Mouse (Mus musculus) cerebellum, adult 8-10 months (tissue): Measurements from ENCODE around the gene Adamts8.
A peak's percentile ranks its signal among the peaks of the same experiment; 100 is the strongest.

ENCODE experiments used
- DNase-seq: peaks from one replicate; pipeline ENCODE4 v3.0.0; 2022

The Adamts8 gene

DNA sequence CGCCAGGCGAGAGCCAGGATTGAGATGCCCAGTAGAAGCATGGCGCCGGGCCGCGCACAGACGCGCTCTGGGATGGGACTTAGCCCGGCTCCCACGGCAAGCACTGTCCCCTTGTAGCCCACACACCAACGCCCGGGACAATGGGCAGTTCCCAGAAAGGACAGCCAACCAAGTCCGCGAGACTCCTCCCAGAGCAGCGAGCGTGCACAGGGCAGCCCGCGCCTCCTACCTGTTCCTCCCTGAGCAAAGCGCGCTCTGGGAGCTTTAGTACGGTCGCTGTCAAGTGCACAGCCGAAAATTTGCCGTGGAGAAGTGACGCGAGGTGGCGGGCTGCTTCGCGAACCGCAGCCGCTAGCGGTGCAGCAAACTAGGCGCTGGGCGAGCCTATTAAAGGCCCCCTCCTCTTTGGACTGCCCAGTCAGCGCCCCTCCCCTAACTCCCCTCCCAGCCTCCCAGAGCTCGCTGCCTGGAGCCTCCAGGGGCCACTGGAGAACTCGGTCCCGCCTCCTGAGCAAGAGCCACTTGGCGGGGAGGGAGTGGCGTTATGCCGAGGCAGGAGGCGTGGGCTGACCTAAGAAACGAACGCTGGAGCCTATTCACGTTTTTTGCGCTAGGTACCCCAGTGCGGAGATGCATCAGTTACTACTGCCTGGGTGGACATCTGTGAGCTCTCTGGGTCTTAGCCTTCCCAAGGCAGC lies 20.0 kb upstream of the Adamts8 start, which contains the start of gene Adamts15:
TSS of gene Adamts15 (minus strand) at position 256 of the 698 bp plus-strand sequence.
- DNase-seq, result no peak

DNA sequence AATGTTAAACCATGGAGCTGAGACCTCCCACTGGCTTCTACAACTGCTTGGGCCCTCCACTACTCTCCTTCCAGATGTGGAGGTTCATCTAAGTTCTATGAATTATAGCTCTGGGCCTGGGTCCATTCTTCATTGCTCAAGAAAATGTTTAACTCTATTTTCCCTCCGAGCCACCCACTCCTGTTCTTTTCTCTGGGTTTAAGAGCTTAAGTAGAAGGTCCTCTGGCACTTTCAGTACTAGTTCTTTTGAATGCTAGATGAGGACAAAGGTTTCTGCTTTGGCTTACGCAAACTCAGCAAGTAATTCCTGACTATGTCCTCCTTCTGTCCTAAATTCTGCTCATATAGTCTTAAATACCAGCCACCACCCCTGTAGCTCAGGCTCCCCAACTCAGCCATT lies 13.6 kb upstream of the Adamts8 start:
- no peak for DNase-seq

DNA sequence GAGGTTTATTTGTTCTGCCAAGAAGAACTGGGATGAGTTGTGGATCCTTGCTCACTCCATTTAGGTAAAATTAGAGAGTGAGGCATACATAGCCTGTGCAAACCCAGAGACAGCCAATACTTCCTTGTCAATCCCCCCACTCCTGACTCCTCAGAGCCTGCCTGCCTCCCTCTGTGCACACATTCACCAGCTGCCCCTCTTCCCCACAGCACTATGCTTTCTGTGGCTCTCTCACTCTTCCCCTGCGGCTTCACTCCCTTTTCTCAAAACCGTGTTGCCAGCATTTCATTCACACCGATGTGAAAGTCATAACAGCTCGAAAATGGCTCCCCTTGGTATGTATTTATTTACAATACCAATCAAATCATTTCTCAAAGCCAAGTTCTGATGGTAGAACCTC lies 10.0 kb upstream of the Adamts8 start:
- DNase-seq, result no peak

DNA sequence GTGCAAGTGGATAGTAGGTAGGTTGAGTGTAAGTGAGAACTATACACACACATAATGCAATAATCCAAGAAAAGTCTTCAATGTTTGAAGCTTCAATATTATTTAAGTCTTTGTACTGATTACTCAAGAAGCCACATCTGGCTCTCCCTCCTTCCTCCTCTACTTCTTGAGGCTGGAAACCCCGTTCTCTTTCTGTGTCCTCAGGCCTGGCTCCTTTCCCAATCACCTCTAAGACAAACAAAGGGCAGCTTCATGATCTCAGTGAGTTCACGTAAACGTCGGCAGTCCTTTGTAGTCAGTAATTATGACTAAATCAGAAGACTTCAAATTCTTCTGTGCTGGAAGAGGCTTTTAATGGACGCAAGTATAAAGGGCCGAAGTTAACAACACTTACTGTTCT lies 7.5 kb upstream of the Adamts8 start:
- no peak for DNase-seq

DNA sequence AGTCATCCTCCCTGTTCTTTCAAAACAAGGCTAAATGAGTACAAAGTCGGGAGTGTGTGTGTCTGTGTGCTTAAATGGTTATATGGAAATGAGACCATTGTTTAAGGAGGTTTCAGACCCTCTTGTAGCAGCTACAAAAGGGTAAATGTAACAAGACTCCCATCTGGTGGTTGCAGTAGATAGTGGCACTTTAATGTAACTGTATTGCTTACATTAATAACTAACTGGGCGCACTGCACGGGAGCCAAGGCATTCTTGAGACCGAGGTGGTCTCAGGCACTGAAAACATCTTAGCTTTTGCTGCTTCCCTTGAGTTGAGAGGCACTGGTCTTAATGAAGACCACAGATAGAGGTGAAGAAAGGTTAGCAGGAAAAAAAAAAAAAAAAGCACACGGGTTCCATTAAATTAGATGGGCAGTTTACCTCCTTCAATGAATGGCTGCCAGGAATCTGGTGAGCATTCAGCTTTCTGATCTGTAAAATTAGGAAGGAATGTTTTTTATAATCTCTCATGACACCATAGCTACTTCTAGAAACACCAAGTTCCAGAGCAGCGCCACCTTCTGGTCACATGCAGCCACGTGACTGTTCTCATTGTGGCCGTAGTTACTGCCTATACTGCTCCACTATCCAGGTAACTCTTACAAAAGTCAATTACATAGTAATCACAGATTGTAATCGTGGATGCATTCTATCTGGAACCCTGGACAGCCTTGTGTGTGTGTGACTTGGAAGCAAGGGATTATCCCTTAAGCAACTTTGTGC lies 5.5 kb upstream of the Adamts8 start:
- no peak for DNase-seq

DNA sequence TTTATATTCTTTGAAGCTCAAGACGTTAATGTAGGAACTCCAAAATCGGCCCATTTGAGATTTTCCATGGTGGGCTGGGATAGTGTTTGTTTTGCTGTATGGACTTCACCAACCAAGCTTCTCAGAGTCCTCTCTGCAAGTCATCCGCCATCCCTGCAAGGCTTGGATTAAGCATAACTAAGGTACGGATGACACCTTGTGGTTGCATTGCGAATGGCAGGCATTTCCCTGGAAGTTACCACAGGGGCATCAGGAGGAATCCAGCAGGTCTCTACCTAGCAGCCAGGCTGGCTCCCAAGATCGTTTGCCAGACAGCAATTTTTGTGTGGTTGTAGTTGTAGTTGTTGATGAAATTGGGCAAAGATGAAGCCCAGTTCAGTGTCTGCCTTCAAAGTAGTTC lies 2.0 kb upstream of the Adamts8 start:
- peak; percentile 82 for DNase-seq

DNA sequence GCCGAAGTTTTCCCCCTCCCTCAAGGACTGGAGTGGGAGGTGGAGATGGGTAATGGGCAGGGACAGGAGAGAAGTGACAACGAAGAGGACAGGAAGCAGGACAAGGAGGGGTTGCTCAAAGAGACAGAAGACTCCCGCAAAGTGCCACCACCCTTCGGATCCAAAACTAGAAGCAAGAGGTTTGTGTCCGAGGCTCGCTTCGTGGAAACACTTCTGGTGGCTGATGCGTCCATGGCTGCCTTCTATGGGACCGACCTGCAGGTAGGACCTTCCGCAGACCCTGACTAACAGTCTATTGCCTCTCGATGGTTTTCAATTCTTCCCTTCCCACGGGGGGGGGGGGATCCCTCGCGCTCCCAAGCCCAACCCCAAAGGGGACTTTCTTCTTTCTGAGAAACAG lies 979 bp downstream of the Adamts8 start:
- DNase-seq, result no peak

DNA sequence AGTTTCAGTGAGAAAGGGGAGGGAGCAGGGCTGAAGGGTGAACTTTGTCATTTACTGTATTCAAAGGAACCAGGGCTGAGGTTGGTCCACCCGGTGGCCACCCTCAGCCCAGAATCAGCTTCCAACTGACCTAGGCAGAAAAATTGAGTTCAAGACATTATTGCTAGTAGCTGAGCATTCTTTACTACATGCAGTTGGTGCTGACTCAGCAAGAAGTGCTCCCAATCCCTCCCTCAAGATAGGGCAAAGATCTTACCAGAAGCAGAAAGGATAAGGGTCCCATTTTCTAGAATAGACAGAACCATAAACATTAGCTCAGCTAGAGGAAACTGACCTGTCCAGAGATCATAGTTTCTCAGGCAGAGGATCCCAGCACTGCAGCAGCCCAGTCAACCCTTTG lies 1.9 kb downstream of the Adamts8 start:
- DNase-seq, result no peak

DNA sequence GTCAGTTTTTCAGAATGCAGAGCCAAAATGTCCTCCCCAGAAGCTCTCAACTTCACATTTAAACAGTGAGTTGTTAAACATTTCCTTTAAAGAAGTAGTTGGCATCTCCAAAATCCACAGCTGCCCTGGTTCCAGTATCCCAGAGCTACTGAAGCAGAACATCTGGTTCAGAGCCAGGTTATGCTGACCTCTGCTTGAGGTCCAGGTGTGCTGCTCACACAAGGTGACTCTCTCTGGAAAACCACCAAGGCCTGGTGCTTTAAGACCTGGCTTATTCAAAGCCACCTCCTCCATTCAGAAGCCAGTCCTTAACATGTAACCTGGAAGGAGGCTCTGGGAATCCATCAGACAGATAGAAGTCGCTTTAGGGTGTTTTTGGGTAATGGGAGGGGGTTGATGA lies 2.9 kb downstream of the Adamts8 start:
- DNase-seq, result no peak

DNA sequence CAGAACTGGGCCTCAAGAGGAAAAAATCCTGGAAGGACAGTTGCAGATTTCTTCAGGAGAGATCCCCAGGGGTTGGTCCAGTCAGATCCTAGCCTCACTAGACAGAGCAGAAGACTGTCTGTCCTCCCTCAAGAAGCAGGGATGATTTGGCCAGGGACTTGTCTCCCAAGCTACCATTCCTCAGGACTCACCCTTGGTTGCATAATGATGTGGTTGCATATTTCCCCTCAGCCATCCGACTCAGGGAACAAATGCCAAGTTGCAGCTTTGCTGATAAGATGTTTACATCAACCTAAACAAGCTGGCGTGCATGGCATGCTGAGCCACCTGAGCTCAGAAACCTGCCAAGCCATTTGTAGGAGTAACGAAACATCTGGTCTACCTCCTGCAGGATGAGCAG lies 7.1 kb downstream of the Adamts8 start:
- no peak for DNase-seq

DNA sequence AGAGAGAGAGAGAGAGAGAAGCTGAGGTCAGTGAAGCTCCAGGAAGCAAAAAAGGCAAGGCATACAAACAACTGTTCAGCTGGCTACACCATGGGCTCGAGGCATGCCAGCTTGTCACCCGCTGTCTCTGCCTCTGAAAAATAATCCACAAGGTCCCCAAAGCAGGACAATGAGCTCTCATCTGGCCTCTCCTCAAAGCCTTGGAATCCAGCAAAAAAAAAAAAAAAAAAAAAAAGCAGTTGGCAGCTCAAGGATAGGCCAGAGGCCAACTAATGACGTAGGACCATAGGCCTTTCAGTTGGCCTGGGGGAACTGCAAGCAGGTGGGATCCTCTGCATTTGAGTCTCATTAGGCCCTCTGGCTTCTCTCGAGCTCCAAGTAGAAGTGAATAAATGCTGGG lies 7.6 kb downstream of the Adamts8 start:
- no peak for DNase-seq

DNA sequence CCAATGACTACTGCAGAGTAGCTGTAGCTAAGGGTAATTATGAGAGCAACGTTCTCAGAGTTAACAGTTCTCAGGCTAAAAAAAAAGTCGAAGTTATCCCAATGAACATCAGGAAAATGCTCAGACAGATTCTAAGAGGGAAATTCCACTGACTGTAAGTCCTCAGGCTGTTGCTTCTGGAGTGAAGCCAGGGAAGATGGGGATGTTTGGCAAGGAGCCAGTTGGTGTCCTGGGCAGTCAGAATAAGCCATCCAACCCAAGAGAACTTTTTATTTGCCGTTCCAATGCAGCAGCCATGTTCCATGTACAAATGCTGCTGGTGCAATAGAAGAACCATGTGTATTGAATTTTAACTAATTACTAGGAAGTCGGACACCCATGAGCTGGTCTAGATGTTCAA lies 8.2 kb downstream of the Adamts8 start:
- DNase-seq, result no peak

DNA sequence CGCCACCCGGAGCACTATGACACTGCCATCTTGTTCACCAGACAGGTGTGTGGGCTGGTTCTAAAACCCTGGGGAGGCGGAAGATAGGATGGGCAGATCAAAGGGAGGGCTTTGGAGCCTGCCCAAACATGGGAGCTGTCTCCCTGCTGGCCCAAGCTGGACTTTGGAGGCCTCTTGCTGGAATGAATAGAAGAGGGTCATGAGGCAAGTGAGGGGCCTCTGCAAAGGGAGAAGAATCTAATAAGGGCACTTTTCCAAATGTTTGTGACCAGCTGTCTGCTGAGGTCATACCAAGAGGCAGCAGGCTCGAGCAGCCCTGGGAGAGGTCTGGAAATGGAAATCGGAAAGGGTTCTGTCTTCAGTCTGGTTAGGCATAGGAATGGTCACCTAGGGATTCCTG lies 9.1 kb downstream of the Adamts8 start:
- no peak for DNase-seq

DNA sequence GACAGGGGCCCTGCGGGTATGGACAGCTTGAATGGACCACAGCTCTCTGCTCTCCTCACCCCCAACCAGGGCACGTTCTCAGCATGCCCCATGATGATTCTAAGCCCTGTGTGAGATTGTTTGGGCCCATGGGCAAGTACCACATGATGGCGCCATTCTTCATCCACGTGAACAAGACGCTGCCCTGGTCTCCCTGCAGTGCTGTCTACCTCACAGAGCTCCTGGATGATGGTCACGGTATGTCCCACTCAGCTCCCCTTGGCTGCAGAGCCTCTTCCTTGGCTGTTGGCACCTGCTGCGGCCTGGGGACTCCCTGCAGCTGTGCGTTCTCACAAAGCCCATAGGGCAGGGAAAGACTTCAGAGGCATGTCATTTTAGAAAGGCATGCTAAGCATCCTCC lies 10.9 kb downstream of the Adamts8 start:
- no peak for DNase-seq

DNA sequence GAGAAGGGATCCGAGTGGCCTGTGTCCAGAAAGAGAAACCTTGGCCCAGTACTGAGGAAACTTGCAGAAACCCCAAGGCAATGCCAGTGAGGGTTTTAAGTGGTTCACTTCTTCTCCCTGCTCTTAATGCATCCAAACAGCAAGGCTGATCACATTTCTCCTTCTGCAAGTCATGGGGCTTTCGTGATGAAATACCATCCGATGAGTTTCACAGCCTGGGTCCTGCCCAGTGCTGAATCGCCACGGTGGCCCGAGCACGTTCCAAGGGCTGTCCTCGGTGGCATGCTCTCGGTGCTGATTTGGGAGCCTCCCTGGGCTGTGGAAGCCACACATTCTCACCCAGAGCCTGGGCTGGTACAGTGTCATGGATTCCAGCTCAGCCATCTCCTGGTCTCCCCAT lies 12.9 kb downstream of the Adamts8 start:
- DNase-seq, result no peak

DNA sequence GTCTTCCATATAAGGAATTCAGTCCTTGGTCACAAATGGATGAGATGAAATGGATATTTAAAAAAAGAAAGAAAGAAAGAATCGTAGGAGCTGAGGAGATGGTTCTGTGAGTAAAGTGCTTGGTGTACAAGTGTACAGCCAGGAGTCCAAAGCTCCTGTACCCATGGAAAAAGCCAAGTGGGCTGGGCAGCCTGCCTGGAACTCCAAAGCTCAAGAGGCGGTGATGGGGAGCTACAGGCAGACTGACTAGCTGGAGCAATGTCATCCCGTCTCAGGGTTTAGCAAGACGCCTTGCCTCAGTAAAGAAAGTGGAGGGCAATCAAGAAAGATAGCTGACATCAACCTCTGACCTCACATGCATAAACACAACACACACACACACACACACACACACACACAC lies 21.4 kb downstream of the Adamts8 start:
- no peak for DNase-seq

DNA sequence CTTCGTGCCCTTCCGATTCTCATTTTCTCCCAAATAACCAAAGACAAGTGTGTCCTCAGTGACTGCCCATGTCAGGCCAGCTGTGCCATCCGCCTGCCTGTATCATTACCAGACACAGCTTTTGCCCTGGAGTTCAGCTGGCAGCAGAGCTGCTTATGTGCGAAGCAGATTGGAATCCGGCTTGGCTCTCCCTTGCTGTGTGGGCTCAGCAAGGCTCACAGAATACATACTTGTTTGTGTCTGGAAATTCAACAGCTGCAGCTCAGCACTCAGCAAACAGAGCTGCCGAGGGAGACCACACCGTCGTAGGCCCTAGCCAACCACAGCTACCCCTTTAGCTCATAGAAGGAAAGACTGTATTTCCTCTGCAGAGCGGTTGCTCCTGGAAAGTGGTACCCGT lies 22.3 kb downstream of the Adamts8 start:
- no peak for DNase-seq

DNA sequence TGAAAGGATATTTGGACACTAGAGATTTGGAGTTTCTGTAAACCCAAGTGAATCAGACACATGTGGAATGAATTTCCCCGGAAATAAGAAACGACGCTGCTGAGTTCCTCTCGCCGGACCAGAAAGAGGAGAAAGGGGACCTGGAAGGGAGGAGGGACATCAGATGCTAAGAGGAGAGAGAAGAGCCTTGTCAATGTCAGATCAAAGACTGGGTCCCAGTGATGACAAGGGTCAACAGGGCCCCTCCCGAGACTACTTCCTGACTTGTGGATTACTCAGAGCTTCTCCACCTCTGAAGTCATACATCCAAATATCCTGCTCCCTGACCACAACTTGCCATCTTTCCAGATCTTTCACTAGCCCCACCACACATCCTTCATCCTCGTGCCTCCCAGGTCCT lies 24.5 kb downstream of the Adamts8 start:
- no peak for DNase-seq

DNA sequence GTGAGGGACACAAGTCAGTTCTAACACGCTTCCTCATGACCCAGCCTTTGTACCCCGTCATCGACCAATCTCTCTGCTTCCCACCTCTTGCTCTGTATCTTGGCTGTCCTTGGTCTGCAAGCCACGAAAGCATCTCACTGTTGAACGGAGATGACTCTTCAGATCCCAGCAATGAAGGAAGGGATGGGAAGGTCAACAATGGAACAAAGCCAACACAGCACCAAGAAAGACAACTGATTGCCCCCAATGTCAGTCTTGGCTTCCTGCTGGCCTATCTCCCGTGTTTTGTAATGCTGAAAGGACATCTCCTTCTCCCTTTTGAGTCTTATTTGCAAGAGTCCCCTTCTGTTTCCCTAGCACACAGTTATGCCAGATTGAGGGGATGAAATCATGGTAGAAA lies 25.8 kb downstream of the Adamts8 start:
- DNase-seq, result no peak

DNA sequence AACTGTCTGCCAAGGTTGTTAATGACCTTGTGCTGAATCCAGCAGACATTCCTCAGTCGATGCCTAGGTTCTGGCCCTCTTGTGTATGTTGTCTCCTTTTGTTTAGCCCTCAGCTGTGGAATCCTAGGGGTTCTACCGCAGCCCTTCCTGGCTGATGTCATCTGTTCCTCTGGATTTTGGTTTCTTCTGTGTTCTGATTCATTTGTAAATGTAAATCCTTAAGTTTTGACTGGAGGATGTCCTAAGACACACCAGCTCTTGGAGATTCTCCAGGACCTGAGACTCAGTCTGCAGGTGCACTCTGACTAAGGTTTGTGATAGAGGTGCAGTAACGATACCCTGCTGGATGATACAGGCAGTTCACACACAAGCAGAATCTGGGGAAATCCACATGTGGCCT lies 27.6 kb downstream of the Adamts8 start:
- DNase-seq, result no peak

DNA sequence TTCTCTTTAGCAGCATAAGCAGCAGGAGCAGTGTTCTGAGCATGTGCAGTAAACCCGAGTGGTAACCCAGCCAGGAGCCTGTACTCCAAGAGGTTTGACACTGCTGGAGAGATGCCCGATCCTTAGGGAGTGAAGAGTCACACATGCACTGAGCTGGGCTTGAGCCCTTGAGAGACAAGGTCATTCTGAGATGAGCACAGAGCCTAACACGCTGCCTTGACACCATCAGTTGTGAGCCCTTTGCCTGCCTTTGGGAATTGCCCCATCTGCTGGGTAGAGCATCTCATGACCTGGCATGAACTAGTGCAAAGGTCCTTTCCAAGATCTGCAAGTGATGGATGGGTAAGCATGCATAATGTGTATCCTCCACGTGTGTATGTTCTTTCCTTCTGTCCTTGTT lies 29.6 kb downstream of the Adamts8 start:
- no peak for DNase-seq

DNA sequence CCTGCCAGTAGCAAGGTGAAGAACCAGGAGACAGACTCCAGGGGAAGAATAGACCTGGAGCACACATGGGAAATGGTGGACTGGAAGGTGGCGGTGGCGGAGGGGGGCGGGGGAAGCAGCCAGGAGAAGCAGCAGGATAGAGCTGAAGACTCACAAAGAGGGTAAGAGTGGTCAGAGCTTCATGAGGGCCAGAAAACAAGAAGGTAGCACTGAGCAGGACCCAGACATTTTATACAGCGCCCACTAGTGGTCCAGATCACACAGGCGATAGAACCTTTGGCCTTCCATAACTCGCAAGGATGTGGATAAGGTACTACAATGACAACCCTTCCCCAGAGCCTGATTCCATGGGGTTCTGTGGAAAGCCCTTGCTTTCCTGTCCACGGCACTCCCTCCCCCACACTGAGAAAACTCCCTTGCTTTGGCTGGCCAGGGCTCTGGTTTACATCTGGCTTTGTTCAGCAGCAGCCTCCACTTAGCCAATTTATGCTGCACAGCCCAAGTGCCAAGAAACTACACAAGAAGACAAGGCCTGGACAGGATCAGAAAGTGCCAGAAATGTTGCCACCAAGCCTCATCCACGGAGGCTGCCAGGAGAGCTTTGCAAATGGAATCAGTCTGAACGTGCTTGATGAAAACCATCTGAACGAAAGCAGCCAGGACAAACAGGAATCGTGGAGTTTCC lies 34.1 kb downstream of the Adamts8 start:
- no peak for DNase-seq

DNA sequence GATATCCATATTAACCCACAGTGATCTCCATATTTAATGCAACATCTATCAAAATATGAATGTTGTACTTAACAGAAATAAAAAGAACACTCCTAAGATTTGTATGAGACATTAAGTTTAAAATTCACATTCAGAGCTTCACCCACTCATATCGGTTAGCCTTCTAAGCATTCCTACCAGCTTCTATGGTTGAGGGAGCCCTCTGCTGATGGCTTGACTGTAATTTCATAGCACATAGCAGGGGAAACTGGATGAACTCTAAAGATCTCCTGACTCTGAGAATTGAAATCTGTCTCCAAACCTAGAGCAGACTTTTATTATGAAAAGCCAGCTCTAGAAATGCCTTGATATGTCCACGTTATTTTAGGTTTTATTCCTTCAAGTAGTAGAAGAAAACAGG lies 38.1 kb downstream of the Adamts8 start:
- no peak for DNase-seq

DNA sequence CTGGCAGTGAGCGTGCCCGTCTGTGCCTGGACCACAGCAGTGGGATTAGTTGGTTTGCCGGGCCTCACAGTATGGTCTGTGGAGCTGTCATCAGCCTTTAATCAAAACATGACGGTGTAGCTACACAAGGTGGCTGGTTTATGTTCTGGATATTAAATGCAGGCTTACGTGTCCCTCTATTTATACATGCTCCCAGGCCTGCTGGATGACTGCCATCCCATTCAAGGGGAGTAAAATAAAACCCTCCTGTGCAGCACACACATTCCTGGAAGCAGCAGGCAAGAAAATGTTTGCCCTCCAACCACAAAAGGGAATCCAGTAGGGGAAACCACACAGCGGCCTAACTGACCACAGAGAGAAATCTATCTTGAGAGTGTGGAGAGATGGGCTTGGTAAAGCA lies 43.4 kb downstream of the Adamts8 start:
- DNase-seq, result no peak
